Mouse (Mus musculus) adrenal gland, postnatal 4 days (tissue): ENCODE measurements around the gene Plcg1. TPM values are rescaled to one million over a fixed set of nuclear protein-coding genes. Genes with fewer than 3 reads are reported as not detected.

ENCODE experiments used
- DNase-seq, 2 experiments: peaks; one replicate each; pipeline ENCODE4 v3.0.0; 2021 to 2022; ENCODE audit warnings: low spot score in 2 of 2, mixed read lengths in 2 of 2
- total RNA-seq, 2 experiments: library from RNA; stranded (reverse); gene quantifications; 2 replicates each; pipeline ENCODE4 v1.2.3; 2021

Gene Plcg1
- total RNA-seq, 2 experiments from 2014 or later: 132 TPM

DNA sequence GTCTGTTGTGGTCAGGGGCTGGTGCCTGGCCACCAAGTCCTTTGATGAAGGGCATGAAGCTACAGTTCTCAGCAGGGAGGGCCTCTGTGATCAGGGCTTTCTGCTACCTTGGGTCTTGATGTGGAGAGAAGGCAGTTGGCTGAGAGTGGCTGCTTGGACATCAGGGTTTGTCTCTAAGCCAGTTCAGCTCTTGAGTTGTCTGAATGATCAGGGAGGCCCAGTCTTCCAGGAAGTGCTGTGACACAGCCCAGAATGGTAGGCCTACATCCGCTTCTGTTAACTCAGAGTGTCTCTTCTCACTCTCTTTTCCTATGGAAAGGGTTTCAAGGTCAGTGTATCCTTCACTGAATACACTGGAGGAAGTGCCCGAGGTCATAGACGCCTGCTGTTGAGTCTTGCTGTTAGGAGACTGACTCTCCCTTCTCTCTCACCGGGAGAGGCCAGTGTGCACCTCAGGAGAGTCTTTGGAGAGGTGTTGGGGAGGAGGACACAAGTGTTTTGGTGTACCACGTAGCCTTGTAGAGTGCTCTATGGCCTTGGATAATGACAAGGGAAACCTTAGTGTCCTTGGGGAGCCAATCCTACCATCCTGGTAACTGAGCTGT lies 4.7 kb downstream of the Plcg1 start:
- DNase-seq: no peak

- no peak for DNase-seq
Observed at GRCm38 (mm10) chr2:160736466-160736865, 5.4 kb downstream of the Plcg1 start.

DNA sequence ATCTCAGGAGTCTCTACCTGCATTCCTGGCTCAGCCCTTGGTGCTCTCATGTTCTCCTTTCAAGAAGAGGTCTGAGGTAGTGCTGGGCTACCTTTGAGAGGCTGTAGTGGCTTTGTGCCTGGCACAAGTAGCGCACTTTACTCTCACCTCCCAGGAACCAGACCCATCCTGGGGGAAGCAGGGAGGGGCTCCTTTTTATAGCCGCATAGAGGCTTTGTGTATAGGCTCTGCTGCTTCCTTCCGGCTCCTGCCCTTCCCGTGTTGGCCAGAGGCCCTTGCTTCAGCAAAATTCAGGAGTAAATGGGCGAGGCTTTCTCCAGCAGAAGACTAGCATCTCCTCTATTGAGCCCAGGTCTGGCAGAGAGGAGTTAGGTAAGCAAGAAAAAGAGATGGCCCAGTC lies 7.3 kb downstream of the Plcg1 start:
- no peak for DNase-seq

DNA sequence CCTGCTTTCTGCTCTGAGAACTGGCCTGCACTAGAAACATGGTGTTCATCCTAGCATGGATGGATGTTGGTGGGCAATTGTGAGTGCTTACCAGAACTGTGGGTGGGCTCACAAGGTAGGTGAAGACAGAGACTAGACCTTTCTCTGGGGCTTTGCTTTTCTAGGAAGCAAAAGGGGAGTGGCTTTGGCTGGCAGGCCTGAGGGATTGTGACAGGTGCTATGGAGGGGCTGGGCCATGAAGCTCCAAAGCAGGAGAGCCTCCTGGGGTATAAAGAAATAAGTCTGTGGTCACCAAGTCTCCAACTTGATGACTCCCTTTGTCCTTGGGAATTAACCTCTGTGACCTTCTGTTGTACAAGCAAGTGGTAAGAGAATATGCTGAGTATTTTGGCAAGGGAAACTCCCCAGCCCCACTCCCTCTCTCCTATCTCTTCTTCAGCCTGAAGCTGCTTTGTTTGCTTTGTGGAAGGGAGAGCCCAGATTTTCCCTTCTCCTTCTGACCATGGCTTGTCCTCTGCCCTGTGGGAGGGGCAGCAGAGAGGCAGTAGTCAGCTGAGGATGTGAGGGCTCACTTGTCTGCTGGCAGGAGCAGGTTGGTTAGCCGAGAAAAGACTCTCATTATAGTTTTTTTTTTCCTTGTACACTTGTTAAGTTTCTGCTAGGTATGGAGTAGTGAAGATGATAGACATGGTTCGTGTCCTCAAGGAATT lies 8.7 kb downstream of the Plcg1 start:
- no peak for DNase-seq

- no peak for DNase-seq
Observed at GRCm38 (mm10) chr2:160740521-160741156, 9.5 kb downstream of the Plcg1 start.

DNA sequence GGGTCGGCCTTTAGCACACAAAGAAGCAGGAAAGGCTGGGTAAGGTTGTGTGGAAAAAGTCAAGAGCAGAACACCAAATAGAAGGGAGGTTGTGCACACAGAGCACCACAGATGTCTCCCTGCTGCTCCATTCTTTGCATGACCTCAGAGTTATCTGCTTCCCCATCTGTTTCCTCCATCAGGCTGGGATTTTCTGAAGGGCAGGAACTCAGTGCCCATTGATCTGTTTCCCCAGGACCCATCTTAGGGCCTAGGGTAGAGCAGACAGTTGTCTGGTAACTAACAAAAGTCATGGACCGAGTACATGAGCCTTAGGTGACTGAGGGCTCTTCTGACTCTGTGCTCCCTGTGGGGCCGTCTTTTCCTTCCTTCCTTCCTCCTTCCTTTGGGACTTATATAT lies 10.5 kb downstream of the Plcg1 start:
- DNase-seq: no peak

DNA sequence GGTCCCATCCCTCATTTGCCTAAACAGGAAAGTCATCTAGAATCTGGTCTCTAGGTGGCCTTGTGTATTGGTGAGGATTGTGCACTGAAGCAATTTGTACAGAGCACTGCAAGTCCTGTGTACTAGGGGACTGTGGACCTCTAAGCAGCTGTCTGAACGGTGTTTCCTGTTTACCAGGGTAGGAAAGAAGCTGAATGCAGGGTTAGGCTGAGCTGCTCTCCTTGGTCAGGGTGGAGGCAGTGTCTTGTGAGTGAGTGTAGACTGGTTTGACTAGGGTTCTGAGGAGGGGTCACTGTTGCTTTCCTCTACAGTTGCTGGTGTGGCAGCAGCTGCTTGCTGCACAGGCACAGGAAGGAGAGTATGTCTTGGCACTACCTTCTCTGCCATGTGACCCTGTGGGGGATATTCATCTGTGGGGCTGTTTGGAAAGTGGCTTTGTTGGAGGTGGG lies 11.1 kb downstream of the Plcg1 start:
- no peak for DNase-seq

DNA sequence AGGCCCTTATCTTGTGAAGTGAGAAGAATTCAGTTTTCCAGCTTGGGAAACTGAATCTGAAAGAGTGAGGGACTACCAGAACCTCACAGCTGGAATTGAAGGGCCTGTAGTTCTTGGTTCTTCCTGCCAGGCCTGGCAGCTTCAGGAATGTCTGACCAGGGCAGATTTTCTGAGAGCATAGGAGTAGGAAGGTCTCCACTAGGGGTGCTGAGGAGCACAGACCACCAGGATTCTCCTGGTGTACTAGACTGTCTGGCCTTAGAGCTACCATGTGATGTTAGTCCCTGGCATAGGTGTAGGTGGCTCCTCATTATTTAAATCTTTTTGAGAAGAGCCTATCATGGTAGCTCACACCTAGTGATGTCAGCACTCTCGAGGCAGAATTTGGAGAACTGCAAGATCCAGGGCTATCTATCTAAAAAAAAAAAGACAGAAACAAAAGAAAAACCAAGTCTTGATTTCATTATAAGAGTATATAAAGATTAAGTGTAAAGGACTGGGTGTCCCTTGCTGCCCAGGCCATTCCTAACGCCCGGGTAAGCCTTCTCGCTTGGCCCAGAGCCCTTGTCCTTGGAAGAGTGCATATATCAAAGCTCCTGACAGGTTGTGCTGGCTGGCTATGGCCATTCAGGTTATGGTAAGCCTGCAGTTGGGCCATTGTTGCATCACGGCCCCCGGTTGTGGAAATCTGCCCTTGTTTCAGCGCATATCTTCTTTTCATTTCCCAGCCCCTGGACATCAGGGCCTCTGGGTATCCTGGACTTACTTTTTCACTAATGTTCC lies 13.1 kb downstream of the Plcg1 start:
- peak in 1 of 2 experiments; percentile 54 for DNase-seq

DNA sequence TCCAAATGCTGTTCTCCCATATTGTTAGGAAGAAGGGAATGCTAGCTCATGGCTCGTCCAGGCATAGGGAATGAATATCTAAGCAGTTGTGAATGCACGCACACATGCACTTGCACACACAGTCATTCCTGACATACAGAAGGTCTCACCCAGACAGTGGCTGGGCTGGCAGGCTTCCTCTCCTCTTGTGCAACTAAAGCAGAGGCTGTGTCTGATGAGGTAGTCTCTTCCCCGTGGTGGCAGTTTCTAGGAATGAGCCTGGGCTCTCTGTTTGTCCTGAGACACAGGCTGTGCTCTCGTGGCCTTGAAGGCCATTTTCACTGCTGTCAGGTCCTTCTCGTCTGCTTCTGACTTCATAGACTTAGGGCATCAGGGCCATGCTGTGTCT lies 13.7 kb downstream of the Plcg1 start:
- no peak for DNase-seq

GRCm38 (mm10) chr2:160745497-160745896 lies 14.4 kb downstream of the Plcg1 start:
- no peak for DNase-seq

- DNase-seq: no peak
Observed at GRCm38 (mm10) chr2:160746637-160747036, 15.5 kb downstream of the Plcg1 start.

DNA sequence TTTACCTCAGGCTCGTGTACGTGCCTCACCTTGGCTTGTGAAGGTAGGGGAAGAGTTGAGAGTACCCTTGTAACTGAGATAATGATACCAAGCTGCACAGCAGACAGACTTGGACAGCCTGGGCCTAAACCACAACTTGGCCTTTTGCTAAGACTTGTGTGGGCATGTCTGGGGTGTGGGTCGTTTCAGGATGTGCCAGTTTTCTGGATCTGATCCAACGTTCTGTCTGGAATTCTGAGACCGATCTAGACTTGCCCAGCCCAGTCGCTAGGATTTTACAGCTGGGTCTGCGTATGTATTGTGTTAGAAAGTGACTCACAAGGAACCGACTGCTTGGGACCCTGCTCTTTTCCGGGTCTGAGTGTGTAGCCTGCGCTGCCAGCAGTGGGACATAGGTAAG lies 16.0 kb downstream of the Plcg1 start:
- DNase-seq: no peak

DNA sequence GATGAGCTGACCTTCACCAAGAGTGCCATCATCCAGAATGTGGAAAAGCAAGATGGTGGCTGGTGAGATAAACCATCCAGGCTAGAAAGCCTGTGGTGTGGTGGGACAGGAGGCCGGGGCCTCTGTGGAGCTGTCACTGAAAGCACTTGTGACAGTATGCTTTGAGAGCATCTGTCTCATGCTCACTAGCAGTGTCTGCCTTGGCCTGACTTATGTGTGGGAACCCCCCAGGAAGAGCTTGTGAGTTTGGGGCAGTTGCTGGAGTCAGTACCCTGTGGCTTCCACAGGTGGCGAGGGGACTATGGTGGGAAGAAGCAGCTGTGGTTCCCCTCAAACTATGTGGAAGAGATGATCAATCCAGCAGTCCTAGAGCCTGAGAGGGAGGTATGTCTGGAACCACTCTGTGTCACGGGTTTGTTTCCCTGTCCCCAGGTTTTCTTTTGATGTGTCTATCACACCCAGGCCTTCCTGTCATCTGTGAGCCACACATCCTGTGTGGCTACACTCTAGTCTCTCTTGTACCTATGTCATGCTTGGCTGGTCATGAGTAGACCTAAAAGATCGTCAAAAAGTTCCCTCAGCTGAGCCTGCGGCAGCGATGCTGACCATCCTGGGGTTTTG lies 25.6 kb downstream of the Plcg1 start:
- no peak for DNase-seq

- DNase-seq: no peak
Observed at GRCm38 (mm10) chr2:160760433-160761184, 29.5 kb downstream of the Plcg1 start.

GRCm38 (mm10) chr2:160763816-160764215 lies 32.7 kb downstream of the Plcg1 start:
- DNase-seq: no peak

DNA sequence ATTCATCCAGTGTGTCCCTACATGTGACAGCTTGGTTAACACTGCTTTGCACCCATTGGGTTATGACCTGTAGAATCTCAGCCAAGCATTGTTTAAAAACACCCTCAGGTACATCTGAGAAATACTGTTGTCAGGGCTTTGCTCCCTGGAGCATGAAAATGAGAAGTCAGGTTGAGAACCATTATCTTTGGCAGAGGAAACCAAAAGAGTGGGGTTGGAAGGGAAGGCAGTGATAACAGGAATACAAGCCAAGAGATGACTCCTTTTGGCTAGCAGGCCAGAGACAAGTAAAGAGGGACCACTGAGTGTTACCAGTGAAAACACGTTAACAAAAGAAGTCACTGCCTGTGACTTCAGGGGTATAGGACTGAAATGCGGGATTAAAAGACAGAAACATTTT lies 33.3 kb downstream of the Plcg1 start:
- DNase-seq: no peak

DNA sequence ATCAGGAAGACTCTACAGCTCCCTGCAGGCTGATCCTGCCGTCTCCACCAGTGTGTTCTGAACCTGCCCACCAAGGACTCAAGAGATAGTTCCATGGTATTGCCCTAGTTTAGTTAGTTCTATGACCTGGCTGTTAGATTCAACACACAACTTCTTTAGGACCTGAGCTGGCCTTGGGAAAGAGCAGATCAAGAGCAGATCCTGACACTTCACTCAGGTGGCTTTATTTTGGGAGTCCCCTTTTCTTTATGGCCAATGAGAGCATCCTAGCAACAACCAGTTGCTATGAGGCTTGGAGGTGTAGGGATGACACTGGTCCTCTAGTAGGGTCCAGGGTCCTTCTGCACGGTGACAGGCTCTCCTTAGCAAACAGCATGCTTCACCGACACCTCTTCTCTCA lies 34.0 kb downstream of the Plcg1 start:
- DNase-seq: no peak

GRCm38 (mm10) chr2:160766371-160766771 lies 35.3 kb downstream of the Plcg1 start:
- DNase-seq: no peak

GRCm38 (mm10) chr2:160767201-160767600 lies 36.1 kb downstream of the Plcg1 start:
- DNase-seq: no peak

GRCm38 (mm10) chr2:160768097-160768695 lies 37.1 kb downstream of the Plcg1 start:
- DNase-seq: no peak
